Mouse (Mus musculus): ENCODE results near the gene Ankmy1.

Ankmy1 gene

DNA sequence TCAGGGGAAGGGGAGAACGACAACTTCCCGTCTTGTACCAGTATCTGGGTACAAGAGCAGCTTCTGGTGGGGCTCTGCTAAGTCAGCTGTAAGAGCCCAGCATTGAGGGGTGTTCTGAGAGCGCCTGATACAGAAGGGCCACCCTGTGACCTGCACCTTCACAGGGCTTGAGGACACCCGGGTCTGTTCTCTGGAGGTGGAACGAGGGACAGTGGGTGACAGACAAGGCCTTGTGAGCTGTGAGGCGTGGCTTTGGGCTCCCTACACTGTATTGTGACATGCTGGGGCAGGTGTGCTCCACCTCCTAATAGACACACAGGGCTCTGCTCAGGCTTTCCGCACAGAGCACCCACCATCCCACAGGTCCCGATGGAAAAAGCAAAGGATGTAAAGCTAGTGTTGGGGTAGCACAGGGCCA is 9.0 kb upstream of the Ankmy1 start:
- no peak for DNase-seq (ENCODE audit: low spot score in 2 of 2)

DNA sequence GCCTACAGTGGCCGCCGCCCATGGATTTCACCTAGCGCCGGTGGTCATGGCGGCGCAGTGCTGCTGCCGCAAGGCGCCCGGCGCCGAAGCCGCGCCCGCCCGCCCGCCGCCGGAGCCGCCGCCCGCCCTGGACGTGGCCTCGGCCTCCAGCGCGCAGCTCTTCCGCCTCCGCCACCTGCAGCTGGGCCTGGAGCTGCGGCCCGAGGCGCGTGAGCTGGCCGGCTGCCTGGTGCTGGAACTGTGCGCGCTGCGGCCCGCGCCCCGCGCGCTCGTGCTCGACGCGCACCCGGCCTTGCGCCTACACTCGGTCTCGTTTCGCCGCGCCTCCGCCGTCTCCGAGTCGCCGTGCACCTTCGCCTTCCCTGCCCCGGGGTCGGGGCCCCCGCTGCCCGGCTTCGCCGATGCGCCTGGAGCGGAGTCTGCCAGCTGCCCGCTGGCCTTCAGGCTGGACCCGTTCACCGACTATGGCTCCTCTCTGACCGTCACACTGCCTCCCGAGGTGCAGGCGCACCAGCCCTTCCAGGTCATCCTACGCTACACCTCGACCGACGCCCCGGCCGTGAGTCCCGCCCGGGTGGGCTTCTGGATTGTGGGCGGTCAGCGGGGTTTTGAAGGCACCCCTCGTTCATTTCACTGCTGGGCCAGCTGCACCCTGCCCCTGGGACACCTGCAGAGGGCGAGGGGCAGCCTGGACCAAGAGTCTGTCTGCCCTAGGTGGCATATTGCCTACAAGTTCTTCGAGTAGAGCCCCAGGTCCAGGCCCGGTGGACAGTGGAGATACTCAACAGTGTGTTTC is 8.4 kb upstream of the Ankmy1 start:
- DNase-seq (ENCODE audit: low spot score in 2 of 2) = peak; percentile 74 to 76

DNA sequence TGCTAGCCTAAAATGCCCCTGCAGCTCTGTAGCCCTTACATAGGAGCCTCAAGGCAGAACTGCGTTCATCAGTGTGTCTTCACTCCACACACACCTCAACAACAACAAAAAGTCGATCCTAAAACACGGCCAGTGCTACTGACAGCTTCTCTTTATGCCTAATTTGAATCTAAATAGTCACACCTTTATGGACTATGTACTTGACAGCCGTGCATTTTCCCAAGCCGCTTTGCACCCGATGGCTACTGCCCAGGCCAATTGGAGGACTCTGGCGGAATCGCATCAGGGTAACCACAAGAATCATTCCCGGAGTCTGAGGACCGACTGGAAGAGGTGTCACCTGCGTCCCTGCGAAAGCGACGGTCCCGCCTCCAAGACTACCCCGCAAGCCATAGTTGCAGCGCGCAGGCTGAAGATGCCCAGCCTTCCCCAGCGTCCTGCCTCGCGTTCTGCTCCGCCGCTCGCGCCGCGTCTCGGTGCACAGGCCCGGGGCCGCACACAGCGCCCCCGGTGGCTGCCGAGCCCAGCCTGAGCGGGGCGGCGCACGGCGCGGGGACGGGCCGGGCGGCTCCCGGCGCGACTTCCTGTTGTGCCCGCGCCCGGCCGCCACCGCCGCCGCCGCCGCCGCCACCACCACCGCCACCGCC is 7.7 kb upstream of the Ankmy1 start, which contains the start of gene Rnpepl1:
Gene Rnpepl1, plus strand, starts transcription at position 545 of the 647 bp plus-strand sequence.
- DNase-seq (ENCODE audit: low spot score in 2 of 2) = peak; percentile 71 to 79

DNA sequence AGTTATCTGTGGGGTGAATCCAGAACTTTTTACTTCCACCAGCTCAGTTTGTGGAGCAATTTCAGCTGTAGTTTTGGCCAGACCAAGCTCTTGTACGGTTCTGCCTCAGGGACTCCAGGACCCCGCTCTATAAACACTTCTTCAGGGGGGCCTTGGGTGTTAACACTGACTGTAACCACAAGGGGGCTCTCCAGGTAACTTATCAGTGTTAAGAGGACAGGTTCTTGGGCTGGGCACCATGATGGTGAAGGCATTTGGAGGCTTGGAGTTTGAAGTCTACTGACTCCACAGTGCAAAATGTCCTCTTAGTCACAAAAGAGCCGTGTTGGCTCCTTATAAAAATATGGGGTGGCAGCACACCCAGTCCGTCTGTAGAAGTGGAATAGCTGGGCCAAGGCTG is 6.4 kb upstream of the Ankmy1 start:
- DNase-seq (ENCODE audit: low spot score in 2 of 2) = no peak

DNA sequence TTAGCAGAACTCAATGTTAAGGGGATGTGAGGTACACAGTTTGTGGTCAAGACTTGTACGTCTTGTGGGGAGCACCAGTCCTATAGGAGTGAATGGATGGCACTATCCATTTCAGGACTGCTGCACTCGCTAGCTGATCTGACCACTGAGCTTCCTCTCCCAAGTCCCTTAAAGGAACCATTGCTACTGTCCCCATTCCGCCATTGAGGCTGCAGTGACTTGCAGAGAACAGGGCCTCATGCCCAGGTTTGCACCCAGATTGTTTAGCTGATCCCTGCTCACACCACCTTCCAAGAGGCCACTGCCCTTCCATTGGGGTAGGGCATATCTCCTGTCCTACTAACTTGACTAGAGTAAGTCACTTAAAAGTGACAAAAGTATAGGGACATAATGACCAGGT is 6.0 kb upstream of the Ankmy1 start:
- no peak for DNase-seq (ENCODE audit: low spot score in 2 of 2)

DNA sequence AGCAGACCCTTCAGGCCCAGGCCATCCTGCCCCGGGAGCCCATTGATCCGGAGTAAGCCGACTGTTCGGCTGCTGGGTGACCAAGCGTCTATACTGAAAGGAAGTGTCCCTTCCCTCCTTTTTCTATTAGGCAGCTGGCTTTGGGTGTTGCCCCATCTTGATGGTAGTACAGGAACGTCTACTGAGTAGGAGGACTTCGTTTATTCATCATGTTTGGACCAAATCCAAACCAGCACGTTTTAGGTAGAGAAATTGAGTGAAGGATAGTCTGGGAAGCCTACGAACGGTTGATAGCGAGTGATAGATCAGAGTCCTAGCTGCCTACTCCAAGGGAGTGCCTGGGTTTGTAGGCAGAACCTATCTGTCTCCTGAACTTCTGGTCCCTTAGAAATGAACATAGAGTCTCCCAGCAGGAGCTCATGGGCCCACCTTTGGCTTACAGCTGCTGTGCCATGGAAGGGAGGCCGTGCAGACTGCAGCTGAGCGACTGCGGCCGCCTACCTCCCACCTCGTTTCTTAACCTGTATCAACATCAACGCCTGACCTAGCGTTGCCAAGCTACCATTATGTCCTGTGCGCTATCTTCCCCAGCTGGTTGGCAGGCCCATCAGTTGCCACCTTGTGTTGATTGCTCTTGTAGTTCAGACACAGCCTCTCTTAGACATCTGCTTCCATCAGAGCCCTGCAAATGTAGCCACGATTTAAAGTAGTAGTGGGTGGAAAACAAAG is 5.1 kb upstream of the Ankmy1 start:
- no peak for DNase-seq (ENCODE audit: low spot score in 2 of 2)

DNA sequence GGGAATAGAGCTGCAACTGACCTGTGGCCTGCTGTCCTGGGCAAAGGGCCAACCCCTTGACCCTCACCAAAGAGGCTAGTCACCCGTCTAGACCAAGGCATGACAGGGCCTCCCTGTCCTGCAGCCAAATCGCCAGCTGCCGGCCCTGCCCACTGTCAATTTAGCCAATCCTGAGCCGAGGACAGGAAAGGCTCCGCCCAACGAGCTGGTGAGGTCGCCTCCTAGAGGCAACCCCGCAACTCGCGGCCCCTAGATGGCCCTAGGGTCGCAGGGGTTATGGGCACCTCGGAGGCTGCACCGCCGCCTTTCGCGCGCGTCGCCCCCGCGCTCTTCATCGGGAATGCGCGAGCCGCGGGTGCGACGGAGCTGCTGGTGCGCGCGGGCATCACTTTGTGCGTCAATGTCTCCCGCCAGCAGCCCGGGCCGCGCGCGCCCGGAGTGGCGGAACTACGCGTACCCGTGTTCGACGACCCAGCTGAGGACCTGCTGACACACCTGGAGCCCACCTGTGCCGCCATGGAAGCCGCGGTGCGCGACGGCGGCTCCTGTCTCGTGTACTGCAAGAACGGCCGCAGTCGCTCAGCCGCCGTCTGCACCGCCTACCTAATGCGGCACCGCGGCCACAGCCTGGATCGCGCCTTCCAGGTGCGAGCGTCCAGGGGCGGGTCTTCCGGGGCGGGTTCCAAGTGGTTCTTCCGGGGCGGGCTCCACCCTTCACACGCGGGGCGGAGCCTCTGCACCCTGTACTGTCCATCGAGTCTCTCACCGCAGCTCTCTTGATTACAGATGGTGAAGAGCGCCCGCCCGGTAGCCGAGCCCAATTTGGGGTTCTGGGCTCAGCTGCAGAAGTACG is 4.3 kb upstream of the Ankmy1 start, which contains the start of gene Dusp28:
Gene Dusp28, plus strand, starts transcription at position 203 of the 853 bp plus-strand sequence.
- peak; percentile 76 to 82 for DNase-seq (ENCODE audit: low spot score in 2 of 2)

DNA sequence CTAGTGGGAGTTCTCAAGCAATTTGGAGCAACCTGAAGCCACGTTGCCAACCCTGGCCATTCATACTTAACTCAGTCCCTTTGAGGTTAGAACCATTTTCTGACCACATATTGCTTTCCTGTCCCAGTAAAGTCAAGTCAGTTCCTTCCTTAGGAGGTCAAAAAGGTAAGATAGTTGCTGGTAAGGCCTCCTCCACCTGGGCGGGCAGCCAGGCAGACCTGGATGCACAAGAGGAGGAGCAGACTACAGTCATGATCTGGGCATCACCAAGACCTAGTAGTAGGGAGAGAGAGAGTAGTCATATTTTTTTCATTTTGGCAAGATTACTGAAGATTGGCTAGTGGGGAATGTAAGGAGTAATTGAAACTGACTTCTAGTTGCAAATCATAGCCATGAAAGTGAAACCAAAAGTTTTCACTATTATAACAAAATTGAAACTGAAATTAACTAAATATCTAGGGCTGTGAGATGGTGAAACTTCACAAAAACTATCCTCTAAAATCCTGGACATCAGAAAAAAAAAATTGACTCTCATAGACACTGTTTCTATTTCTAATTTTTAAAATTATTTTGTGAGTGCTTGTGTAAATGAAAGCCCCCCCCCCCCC is 3.1 kb upstream of the Ankmy1 start:
- no peak for DNase-seq (ENCODE audit: low spot score in 2 of 2)

DNA sequence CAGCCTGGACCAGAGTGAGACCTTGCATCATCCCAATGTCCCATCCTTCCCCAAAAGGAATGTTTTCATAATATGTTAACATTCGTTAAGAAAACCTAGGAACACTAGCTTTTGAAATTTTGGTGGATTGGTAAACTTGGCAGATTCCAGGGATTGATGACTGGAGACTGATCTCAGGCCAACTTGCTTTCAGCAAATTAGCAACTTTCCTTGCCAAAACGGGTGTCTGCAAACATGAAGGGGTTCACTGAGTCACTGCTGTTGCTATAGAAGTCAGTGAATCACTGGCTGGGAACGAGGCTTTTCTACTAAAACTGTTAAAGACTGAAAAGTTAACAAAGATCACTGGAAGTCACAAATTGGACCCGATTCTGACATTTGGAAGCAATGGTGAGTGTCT is 921 bp upstream of the Ankmy1 start:
- peak in 1 of 2 experiments; percentile 60 for DNase-seq (ENCODE audit: low spot score in 2 of 2)

DNA sequence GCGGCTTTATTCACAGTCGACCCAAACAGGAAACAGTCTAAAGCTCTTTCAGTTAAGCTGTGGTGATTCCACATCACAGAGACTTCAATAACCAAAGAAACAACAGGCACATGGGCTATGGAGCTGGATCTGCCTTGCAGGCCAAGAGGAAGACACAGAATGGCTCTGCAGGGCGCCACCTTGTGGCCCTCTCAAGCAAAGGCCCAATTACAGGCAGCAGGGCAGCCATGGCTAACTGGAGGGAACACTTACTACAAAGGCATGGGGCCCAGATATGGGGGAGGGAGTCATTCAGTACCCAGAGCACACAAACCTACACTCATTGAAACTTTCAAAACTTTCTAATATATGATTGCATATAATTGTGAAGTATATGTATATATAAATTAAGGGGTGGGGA is 7.6 kb downstream of the Ankmy1 start:
- DNase-seq (ENCODE audit: low spot score in 2 of 2) = peak; percentile 76 to 88

DNA sequence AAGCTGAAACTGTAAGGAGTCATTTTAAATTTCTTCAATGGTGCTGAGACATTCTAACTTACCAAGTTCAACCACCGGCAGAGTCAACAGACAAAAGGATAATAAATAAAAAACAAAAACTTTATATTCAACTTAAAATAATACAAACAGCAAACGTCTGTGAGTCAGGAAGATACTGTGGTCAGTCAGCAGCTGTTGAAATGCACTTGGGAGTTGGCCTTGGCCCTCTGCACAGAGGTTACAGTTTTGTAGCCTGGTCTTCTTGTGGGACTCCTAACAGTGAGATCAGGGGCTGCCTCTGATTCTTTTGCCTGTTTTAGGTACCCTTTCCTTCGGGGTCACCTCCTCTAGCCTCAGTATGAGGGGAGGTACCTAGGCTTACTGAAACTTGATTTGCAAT is 8.8 kb downstream of the Ankmy1 start:
- no peak for DNase-seq (ENCODE audit: low spot score in 2 of 2)

DNA sequence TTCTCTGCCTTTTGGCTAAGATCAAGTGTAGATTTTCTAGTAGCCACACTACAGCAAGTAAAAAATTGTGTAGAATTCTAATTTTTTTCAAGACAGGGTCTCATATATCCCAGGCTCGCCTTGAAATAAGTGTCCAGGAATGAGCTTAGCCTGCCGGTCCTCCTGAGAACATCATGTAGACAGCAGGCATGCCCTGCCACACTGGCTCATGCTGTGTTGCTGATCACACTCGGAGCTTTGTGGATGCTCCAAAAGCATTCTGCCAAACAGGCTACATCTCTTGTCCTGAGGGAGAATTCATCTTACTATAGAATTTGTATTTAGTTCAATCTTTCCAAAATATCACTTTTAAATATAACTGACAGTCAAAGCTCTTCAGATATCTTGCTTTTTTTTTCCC is 9.9 kb downstream of the Ankmy1 start:
- DNase-seq (ENCODE audit: low spot score in 2 of 2) = no peak

DNA sequence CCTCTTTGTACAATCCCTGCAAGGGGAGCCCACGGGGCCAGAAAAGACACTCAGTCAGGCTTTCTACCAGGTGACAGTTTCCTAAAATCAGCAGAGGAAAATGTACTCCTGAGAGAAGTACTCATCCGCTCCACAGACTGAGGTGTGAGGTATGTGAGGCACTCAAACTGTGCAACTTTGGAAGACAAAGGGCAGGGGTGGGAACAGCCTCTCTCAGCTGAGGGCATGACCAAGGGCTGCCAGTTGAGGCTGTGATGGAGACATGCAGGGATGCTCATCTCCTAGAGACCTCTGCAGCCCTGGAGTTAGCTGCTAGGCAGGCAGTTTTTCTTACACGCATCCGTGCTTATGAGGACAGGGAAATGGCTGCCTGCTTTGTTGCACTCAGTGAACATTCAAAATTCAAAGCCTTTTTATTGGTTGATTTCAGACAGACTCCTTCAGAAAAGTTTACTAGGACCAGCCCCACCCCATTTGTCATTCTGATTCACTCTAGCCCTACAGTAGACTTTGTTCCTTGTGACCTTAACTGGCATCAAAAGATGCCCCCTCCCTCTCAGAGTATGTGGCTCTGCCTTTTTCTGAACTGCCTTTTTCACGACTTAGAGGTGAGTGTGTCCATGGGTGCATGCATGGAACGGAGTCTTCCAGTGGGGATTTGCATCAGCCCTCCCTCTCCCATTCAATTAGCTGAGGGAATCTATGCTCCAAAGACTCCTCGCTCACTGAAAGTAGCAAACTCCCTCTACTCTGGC is 13.6 kb downstream of the Ankmy1 start:
- no peak for DNase-seq (ENCODE audit: low spot score in 2 of 2)

DNA sequence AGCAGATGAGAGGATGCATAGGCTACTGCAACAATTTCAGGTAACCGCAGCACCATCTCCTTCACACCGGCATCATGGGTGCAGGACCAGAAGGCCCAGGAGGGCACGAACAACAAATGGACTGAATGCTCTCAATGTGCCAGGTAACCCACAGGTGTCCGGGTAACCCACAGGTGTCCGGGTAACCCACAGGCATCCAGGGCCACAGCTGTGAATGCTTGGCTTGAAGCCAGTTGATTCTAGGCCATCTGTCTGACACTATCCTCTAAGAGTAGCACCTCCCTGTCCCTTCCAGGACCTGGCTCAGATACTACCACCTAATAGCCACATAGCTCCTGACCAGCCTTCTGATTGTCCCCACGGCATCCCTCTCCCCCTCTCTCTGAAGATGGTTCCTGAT is 20.7 kb downstream of the Ankmy1 start:
- no peak for DNase-seq (ENCODE audit: low spot score in 2 of 2)

DNA sequence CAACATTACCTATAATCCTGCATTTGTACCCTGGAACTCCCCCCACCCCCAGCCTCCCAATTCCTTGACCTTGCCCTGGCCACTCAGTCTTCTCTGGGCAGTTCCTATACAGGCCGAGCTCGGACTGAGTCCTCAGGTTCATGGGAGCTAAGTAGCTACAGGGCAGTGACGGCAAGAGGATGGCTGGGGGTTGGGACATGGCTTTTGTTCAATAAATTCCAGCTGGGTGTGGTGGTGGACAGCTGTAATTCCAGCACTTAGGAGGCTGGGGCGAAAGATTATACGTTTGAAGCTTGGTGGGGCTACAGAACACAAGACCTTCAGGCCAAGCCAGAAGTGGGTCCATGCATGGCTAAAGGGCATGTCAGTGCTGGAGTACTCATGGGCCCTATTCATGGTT is 22.6 kb downstream of the Ankmy1 start:
- no peak for DNase-seq (ENCODE audit: low spot score in 2 of 2)

DNA sequence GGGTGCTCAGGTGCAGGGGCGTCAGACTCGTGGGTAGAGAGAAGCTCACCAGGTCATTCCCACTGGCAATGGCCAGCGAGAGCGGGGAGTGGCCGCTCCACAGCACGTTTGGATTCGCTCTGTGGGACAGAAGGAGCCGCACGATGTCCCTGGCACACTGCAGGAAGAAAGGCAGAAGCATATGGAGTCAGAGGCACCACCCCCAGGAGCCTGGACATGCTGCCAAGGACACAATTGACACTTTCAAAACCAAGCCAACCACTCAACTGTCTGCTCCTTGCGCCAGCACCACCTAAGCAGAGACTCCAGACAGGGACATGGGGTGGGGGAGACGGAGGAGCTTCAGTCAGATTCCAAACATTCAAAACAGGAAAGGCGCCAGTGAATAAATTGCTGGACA is 23.4 kb downstream of the Ankmy1 start:
- DNase-seq (ENCODE audit: low spot score in 2 of 2) = peak; percentile 56 to 66

DNA sequence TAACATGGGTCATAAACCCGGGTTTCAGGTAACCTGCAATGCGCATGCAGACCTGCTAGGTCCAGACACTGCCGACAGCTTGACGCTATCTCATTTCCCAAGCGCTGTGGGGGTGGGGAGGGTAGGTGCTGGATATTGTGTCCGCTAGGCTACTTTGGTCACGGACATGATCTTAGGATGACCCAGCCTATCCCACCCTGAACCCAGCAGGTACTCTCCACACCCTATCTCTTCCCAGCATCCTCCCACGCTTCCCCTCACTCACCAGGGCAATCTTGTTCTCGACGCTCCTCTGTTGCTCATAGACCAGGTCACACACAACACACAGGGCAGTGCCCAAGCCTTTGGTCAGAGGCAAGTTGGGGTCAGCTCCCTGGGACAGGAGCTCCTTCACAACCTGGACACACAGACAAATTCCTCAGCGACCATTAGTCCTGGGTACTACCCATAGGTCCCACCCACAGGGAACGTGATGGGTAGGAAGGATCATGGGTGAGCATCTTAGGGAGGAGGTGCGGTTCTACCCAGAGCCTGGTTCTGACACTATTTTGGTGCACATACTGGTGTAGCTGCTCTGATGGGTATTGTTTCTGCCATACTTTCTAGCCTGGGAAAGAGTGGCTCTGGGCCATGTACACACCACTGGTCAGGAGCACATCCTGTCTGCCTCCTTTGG is 24.5 kb downstream of the Ankmy1 start:
- DNase-seq (ENCODE audit: low spot score in 2 of 2) = no peak

DNA sequence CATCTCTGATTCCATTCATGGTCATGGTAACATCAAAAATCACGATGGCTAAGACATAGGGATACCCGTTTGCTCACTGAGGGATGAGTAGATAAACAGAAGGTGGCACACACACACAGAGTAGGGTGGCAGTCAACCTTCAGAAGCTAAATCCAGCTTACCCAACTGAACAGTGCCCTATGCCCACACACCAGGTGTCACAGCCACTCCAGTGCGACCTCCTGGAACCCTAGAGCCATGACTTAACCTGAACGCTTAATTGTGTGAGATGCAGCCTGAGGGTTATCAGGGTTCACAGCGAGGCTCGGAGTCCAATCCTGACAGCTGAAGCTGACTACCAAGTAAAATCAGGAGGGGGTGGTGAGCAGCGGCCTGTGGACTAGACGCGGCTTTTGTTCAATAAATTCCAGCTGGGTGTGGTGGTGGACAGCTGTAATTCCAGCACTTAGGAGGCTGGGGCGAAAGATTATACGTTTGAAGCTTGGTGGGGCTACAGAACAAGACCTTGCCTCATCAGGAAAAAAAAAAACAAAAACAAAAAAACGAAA is 25.2 kb downstream of the Ankmy1 start:
- DNase-seq (ENCODE audit: low spot score in 2 of 2) = no peak

DNA sequence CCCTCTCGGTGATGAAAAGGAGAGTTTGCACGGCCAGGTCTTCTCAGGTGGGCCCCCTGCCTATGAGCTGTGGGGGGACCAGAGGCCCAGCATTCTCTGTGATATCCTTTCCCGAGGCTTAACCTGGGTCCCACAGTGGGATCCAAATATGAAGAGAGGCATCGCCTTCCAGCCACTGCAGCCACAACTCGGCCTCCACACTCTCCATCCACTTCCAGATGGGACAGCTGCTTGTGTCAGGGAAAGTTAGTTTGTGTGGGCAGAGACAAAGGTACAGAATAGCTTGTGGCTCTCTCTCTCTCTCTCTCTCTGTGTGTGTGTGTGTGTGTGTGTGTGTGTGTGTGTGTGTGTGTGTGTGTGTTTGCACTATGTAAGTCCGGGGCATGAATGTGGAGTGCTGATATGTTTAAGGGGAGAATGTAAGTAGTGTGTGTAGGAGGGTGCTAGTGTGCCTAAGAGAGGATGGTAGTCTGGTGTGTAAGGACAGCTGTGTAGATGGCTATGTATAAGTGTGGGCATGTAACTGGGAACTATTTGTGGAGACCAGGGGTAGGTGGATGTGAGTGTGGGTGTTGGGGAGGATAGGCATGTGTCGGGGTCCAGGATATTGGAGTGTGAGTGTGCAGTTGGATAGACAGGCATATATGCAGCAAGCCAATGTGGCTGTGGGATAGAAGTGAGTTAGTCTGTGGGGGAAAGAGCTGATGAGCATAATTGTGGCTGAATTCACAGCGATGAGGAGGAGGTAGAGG is 27.2 kb downstream of the Ankmy1 start:
- DNase-seq (ENCODE audit: low spot score in 2 of 2) = peak; percentile 53 to 55

All from frontal cortex, postnatal 36 days (tissue).